Mouse (Mus musculus): ENCODE results near the gene Yap1. TPM values are rescaled to one million over a fixed set of nuclear protein-coding genes. Genes with fewer than 3 reads are reported as not detected.
"Not testable (repeated sequence)": the region's sequence is repeated elsewhere in the genome, so short reads cannot be mapped to it uniquely, and the experiment has no call there.

Yap1 gene
- polyA plus RNA-seq, 1 experiment from 2014 or later: 3.2 TPM

- ATAC-seq (ENCODE audit: insufficient read depth): peak; percentile 82
- Histone ChIP-seq H3K27ac (replicated peaks) (no peak overlapping the region), H3K27me3 (no peaks in the 10 kb centered on the region), H3K9ac (no peak overlapping the region), H3K4me2 (peak overlapping the region; percentile 59), H3K4me3 (replicated peaks) (peak overlapping the region; percentile 18), H3K4me1 (replicated peaks) (peaks cover 18% of the 10 kb centered on the region), H3K9me3 (replicated peaks) (no peaks in the 10 kb centered on the region), H3K36me3 (replicated peaks) (no peaks in the 10 kb centered on the region)
- 2% methylated on average over 11 of the region's 11 CpGs for WGBS (ENCODE audit: insufficient replicate concordance)
Observed at GRCm38 (mm10) chr9:7914487-7914886, 89.9 kb downstream of the Yap1 start.

GRCm38 (mm10) chr9:7913953-7914352, 90.4 kb downstream of the Yap1 start:
- H3K36me3 ChIP-seq (replicated peaks): no peaks in the 10 kb centered on the region
- no peaks in the 10 kb centered on the region for H3K9me3 ChIP-seq (replicated peaks)
- H3K4me2 ChIP-seq: peak overlapping the region; percentile 59
- no peak overlapping the region for H3K27ac ChIP-seq (replicated peaks)
- peaks cover 18% of the 10 kb centered on the region for H3K4me1 ChIP-seq (replicated peaks)
- peak overlapping the region; percentile 18 for H3K4me3 ChIP-seq (replicated peaks)
- ATAC-seq (ENCODE audit: insufficient read depth): no peak
- H3K9ac ChIP-seq: no peak overlapping the region
- 54% methylated on average over 19 of the region's 19 CpGs for WGBS (ENCODE audit: insufficient replicate concordance)
- H3K27me3 ChIP-seq: no peaks in the 10 kb centered on the region

GRCm38 (mm10) chr9:7907351-7907985, 96.9 kb downstream of the Yap1 start:
- no peaks in the 10 kb centered on the region for H3K27me3 ChIP-seq
- H3K4me1 ChIP-seq (replicated peaks): peaks cover 9% of the 10 kb centered on the region
- H3K27ac ChIP-seq (replicated peaks): no peak overlapping the region
- H3K36me3 ChIP-seq (replicated peaks): no peaks in the 10 kb centered on the region
- no peak for ATAC-seq (ENCODE audit: insufficient read depth)
- H3K9me3 ChIP-seq (replicated peaks): no peaks in the 10 kb centered on the region
- 49% methylated on average over 2 of the region's 2 CpGs for WGBS (ENCODE audit: insufficient replicate concordance)
- H3K9ac ChIP-seq: no peak overlapping the region
- H3K4me3 ChIP-seq (replicated peaks): no peak overlapping the region
- no peak overlapping the region for H3K4me2 ChIP-seq

DNA sequence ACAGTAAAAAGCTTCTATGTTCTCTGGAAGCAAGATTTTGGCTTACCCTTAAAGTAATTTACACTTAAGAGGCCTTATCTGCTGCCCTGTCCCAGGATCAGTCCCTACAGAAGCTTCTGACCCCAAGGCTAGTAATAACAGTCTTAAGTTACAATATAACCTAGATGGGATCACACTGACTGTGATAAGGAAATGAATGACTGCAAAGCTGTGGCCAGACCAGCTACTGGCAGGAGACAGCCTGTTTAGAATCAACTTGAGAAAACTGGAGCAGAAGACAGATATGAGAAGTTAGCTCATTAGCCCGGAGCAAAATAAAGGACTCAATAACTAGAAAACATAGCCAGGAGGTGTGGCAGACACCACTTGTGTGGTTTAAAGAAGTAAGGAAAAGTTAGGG, 97.8 kb downstream of the Yap1 start:
- Histone ChIP-seq H3K4me2 (no peak overlapping the region), H3K9ac (no peak overlapping the region), H3K36me3 (replicated peaks) (no peaks in the 10 kb centered on the region), H3K9me3 (replicated peaks) (no peaks in the 10 kb centered on the region), H3K4me3 (replicated peaks) (no peak overlapping the region), H3K4me1 (replicated peaks) (peaks cover 9% of the 10 kb centered on the region), H3K27me3 (no peaks in the 10 kb centered on the region), H3K27ac (replicated peaks) (no peak overlapping the region)
- ATAC-seq (ENCODE audit: insufficient read depth): no peak
- 51% methylated on average over 1 of the region's 1 CpGs for WGBS (ENCODE audit: insufficient replicate concordance)

GRCm38 (mm10) chr9:7903825-7904224, 100.6 kb downstream of the Yap1 start:
- H3K36me3 ChIP-seq (replicated peaks): no peaks in the 10 kb centered on the region
- no peaks in the 10 kb centered on the region for H3K27me3 ChIP-seq
- H3K4me3 ChIP-seq (replicated peaks): no peak overlapping the region
- H3K4me2 ChIP-seq: no peak overlapping the region
- no peaks in the 10 kb centered on the region for H3K9me3 ChIP-seq (replicated peaks)
- peaks cover 9% of the 10 kb centered on the region for H3K4me1 ChIP-seq (replicated peaks)
- H3K9ac ChIP-seq: no peak overlapping the region
- 60% methylated on average over 5 of the region's 5 CpGs for WGBS (ENCODE audit: insufficient replicate concordance)
- no peak overlapping the region for H3K27ac ChIP-seq (replicated peaks)
- ATAC-seq (ENCODE audit: insufficient read depth): no peak

GRCm38 (mm10) chr9:7903262-7903661, 101.1 kb downstream of the Yap1 start:
- Histone ChIP-seq H3K36me3 (replicated peaks) (no peaks in the 10 kb centered on the region), H3K4me2 (no peak overlapping the region), H3K9me3 (replicated peaks) (no peaks in the 10 kb centered on the region), H3K4me3 (replicated peaks) (no peak overlapping the region), H3K9ac (no peak overlapping the region), H3K27ac (replicated peaks) (no peak overlapping the region), H3K4me1 (replicated peaks) (peaks cover 9% of the 10 kb centered on the region), H3K27me3 (no peaks in the 10 kb centered on the region)
- ATAC-seq (ENCODE audit: insufficient read depth): peak; percentile 51
- 56% methylated on average over 2 of the region's 2 CpGs for WGBS (ENCODE audit: insufficient replicate concordance)

- no peak overlapping the region for H3K9ac ChIP-seq
- whole genome bisulfite sequencing (ENCODE audit: insufficient replicate concordance): 50% methylated on average over 7 of the region's 7 CpGs
- peaks cover 9% of the 10 kb centered on the region for H3K4me1 ChIP-seq (replicated peaks)
- ATAC-seq (ENCODE audit: insufficient read depth): no peak
- no peaks in the 10 kb centered on the region for H3K27me3 ChIP-seq
- H3K9me3 ChIP-seq (replicated peaks): no peaks in the 10 kb centered on the region
- H3K4me3 ChIP-seq (replicated peaks): no peak overlapping the region
- H3K36me3 ChIP-seq (replicated peaks): no peaks in the 10 kb centered on the region
- H3K4me2 ChIP-seq: no peak overlapping the region
- no peak overlapping the region for H3K27ac ChIP-seq (replicated peaks)
Observed at GRCm38 (mm10) chr9:7902311-7902710, 102.1 kb downstream of the Yap1 start.

GRCm38 (mm10) chr9:7900965-7901364, 103.4 kb downstream of the Yap1 start:
- Histone ChIP-seq H3K27ac (replicated peaks) (no peak overlapping the region), H3K4me2 (no peak overlapping the region), H3K9me3 (replicated peaks) (no peaks in the 10 kb centered on the region), H3K4me1 (replicated peaks) (peaks cover 9% of the 10 kb centered on the region), H3K36me3 (replicated peaks) (no peaks in the 10 kb centered on the region), H3K4me3 (replicated peaks) (no peak overlapping the region), H3K27me3 (no peaks in the 10 kb centered on the region), H3K9ac (no peak overlapping the region)
- no peak for ATAC-seq (ENCODE audit: insufficient read depth)
- 68% methylated on average over 8 of the region's 8 CpGs for WGBS (ENCODE audit: insufficient replicate concordance)

DNA sequence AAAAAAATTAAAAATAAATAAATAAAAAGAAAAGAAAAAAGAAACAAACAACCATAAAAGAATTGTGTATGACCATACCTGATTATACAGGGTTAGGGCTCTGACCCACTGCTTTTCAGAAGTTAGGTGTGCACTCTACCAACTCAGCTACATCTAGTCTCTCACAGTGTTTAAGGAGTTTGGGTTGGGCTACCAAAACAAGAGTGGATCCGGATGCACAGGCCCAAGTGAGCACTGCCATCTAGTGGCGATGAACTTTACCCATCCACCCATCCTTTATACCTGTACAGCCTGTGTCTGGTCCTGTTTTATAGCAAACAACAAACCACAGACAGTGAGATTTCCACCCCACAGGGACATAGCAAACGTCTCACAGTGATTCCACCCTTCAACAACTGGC, 106.9 kb downstream of the Yap1 start:
- H3K27ac ChIP-seq (replicated peaks): no peak overlapping the region
- no peaks in the 10 kb centered on the region for H3K4me1 ChIP-seq (replicated peaks)
- 0% methylated on average over 3 of the region's 3 CpGs for WGBS (ENCODE audit: insufficient replicate concordance)
- H3K9ac ChIP-seq: no peak overlapping the region
- H3K4me3 ChIP-seq (replicated peaks): no peak overlapping the region
- no peaks in the 10 kb centered on the region for H3K36me3 ChIP-seq (replicated peaks)
- H3K27me3 ChIP-seq: no peaks in the 10 kb centered on the region
- no peaks in the 10 kb centered on the region for H3K9me3 ChIP-seq (replicated peaks)
- peak; percentile 37; the same call in 1 of the 2 replicates for ATAC-seq (ENCODE audit: insufficient read depth)
- H3K4me2 ChIP-seq: no peak overlapping the region

DNA sequence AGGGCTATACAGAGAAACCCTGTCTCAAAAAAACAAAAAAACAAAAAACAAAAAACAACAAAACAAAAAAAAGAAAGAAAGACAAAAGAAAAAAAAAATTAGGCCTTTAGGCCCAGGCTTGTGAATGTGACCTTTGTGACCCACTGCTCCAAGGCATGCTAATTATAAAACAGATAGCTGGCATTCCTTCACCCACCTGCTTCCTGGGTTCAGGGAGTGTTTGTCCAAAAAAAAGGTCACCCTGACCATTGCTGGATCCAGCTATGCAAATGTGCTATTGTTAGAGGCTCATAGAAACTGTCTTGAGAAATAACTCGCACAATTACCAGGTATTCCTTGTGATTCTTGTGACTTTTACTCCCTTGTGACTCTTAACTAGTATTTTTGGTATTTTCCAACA, 112.6 kb downstream of the Yap1 start:
- H3K4me1 ChIP-seq (replicated peaks); H3K4me3 ChIP-seq (replicated peaks); H3K36me3 ChIP-seq (replicated peaks); H3K27me3 ChIP-seq; H3K9ac ChIP-seq; H3K4me2 ChIP-seq; ATAC-seq (ENCODE audit: insufficient read depth); H3K9me3 ChIP-seq (replicated peaks); H3K27ac ChIP-seq (replicated peaks): not testable (repeated sequence)
- WGBS (ENCODE audit: insufficient replicate concordance): 71% methylated on average over 1 of the region's 1 CpGs

- Histone ChIP-seq H3K9ac (no peak overlapping the region), H3K27me3 (no peaks in the 10 kb centered on the region), H3K36me3 (replicated peaks) (no peaks in the 10 kb centered on the region), H3K4me1 (replicated peaks) (no peaks in the 10 kb centered on the region), H3K27ac (replicated peaks) (no peak overlapping the region), H3K9me3 (replicated peaks) (no peaks in the 10 kb centered on the region), H3K4me3 (replicated peaks) (no peak overlapping the region), H3K4me2 (no peak overlapping the region)
- 40% methylated on average over 1 of the region's 1 CpGs for WGBS (ENCODE audit: insufficient replicate concordance)
- no peak for ATAC-seq (ENCODE audit: insufficient read depth)
Observed at GRCm38 (mm10) chr9:7891177-7891576, 113.2 kb downstream of the Yap1 start.

GRCm38 (mm10) chr9:7884346-7884745, 120.0 kb downstream of the Yap1 start:
- no peaks in the 10 kb centered on the region for H3K27me3 ChIP-seq
- no peaks in the 10 kb centered on the region for H3K36me3 ChIP-seq (replicated peaks)
- no peak overlapping the region for H3K9ac ChIP-seq
- 83% methylated on average over 3 of the region's 3 CpGs for WGBS (ENCODE audit: insufficient replicate concordance)
- no peak overlapping the region for H3K27ac ChIP-seq (replicated peaks)
- no peaks in the 10 kb centered on the region for H3K4me1 ChIP-seq (replicated peaks)
- no peak for ATAC-seq (ENCODE audit: insufficient read depth)
- no peak overlapping the region for H3K4me2 ChIP-seq
- H3K4me3 ChIP-seq (replicated peaks): no peak overlapping the region
- H3K9me3 ChIP-seq (replicated peaks): no peaks in the 10 kb centered on the region

Data from liver, embryonic 15.5 days (tissue).